Mouse (Mus musculus) lung, adult 2 months (tissue): ENCODE measurements at regions not wholly inside any gene's neighbourhood (a gene's known extent, or its start where the extent isn't known, plus 50 kb on each side); places are given as distances from the start of the nearest gene placed in this dataset.

ENCODE experiments used
- CTCF ChIP-seq: fragments of 200-500 bp; IDR thresholded peaks from 2 replicates; pipeline ENCODE4 v1.5.1; 2011; ENCODE audit warnings: mild to moderate bottlenecking, low read length, control low read depth; ENCODE audit not compliant: insufficient read depth
- POLR2A ChIP-seq: fragments of 200-500 bp; IDR thresholded peaks from 2 replicates; pipeline ENCODE4 v1.6.1; 2011; ENCODE audit warnings: low read depth, mild to moderate bottlenecking, control low read depth, low read length, borderline replicate concordance; ENCODE audit errors: extremely low read depth

GRCm38 (mm10) chr2:72657101-72657920 lies 181.4 kb downstream of the Cdca7 start:
- no peak for TF ChIP-seq POLR2A
- no peak for TF ChIP-seq CTCF
